Mouse (Mus musculus) monocyte, adult 2 months (primary cell): ENCODE measurements around the gene Col9a2.

ENCODE experiments used
- DNase-seq, 2 experiments: peaks; one replicate each; pipeline ENCODE4 v3.0.0; 2022; ENCODE audit warnings: low spot score in 2 of 2, low read depth in 1 of 2

The Col9a2 gene

GRCm38 (mm10) chr4:121077915-121078646, 38.9 kb downstream of the Col9a2 start:
- DNase-seq, result no peak

DNA sequence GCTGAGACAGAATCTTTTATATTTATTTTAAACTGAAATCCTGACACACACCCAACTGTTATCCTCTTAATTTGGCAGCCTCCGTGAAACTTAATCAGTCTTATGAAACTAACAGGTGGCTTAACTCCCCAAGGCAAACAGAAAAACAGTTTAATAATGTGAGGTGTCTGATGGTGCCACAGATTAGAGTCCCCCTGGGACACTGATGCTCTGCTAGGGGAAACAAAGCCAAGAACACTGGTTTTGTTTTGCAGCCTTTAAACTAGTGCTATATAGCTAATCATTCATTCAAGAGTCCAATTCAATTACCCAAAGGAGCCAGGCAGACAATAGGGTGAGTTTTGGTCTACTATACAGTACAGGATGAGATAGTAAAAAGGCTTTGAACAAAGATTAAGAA, 41.2 kb downstream of the Col9a2 start:
- no peak for DNase-seq

DNA sequence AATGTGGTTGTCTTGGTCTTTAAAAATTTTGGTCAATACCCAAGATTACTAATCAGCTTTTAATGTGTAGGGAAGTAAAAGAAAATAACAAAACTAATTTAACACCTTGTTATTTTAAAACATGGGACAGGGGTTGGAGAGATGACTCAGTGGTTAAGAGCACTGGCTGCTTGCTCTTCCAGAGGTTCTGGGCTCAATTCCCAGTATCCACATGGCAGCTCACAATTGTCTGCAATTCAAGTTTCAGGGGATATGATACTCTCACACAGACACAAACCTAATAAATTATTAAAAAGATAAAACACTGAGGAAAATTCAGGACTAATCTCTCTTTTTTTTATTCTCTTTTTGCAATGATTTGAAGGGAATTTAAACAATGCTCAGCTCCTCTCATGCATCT, 45.3 kb downstream of the Col9a2 start:
- DNase-seq, result no peak

DNA sequence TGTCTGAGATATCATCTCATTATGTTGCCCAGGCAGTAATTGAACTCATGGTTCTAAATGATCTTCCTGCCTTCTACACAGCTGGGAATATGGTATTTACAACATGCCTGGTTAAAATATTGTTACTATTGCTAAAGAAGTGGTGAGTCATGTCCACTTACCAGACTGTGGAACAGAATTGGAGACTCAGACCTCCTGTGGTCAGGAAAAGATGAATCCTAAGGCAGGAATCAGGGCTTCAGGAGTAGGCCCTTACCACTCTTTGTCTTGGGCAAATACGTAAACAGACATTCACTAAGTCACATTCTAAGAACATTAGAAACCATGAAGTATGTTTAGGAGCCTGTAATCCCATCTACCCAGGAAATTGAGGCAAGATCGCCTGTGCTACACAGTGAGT, 49.5 kb downstream of the Col9a2 start:
- DNase-seq, result no peak

DNA sequence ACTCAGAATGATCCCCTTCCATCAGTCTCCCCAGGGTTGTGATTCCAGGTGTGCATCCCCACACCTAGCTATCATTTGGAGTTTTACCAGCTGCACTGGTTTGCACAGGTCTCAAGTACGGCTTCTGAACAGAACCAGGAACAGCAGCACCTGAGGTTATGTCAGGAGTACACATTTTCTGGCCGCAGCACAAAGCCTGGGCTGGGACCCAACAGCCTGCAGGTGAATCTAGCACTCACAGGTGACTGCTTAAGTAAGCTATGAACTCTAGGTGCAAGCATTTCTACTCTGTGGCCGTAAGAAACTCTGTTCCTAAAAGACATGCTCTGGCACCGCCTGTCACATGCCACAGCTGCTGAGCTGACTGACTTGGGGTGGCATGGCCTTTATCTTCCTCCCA, 51.0 kb downstream of the Col9a2 start:
- DNase-seq, result no peak

- peak; percentile 42 to 58 for DNase-seq
Observed at GRCm38 (mm10) chr4:121097650-121098378, 58.6 kb downstream of the Col9a2 start, which contains the start of gene Zmpste24. Gene Zmpste24, minus strand, starts transcription at chr4:121098241.

DNA sequence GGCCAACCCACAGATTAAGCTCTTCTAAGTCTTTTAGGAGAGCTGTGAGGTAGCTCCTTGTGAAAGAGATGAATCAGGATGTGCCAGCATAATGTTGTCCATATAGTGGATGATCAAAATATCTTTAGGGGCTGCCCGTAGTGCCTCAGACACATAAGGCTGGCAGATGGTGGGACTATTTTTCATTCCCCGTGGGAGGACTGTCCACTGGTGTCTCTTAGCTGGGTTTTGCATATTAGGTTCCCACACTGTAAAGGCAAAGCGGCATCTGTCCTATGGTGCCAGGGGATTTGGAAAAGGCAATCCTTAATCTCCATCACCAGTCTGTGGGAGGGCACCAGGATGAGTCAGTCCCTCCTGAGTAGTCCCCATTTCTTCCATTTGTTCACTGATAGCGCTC, 64.1 kb downstream of the Col9a2 start:
- DNase-seq, result no peak
